Mouse (Mus musculus) embryonic fibroblast, embryonic 13.5 days (primary cell): ENCODE results near the gene Lcat. TPM values are rescaled to one million over a fixed set of nuclear protein-coding genes. Genes with fewer than 3 reads are reported as not detected.

ENCODE experiments used
- H3K27ac ChIP-seq: 2 replicates; pipeline ENCODE4 v1.5.1; 2012; ENCODE audit warnings: low read length, control low read depth, inconsistent platforms; ENCODE audit not compliant: insufficient read depth
- H3K4me1 ChIP-seq: 2 replicates; pipeline ENCODE4 v1.6.1; 2011; ENCODE audit warnings: low read length; ENCODE audit not compliant: control insufficient read depth, insufficient read depth
- H3K4me3 ChIP-seq: 2 replicates; pipeline ENCODE4 v1.5.1; 2011; ENCODE audit warnings: mild to moderate bottlenecking, control low read depth, low read length; ENCODE audit not compliant: insufficient read depth
- CTCF ChIP-seq: IDR thresholded peaks from 2 replicates; pipeline ENCODE4 v1.5.1; 2011; ENCODE audit warnings: mild to moderate bottlenecking, control low read depth, low read length, moderate library complexity, borderline replicate concordance; ENCODE audit not compliant: insufficient read depth
- POLR2A ChIP-seq: IDR thresholded peaks from 2 replicates; pipeline ENCODE4 v1.6.1; 2011; ENCODE audit warnings: low read depth, mild to moderate bottlenecking, control low read depth, low read length, moderate library complexity
- polyA plus RNA-seq: library from polyadenylated mRNA; stranded (reverse); fragments of >200 nt; gene quantifications from 2 replicates; pipeline ENCODE4 v1.2.4, GENCODE M21; 2011; ENCODE audit warnings: low read depth; ENCODE audit not compliant: missing spikeins, insufficient read length

Gene Lcat
- polyA plus RNA-seq, 1 experiment: 3.9 TPM

- Histone ChIP-seq H3K4me1 (0 out of 2 replicates have a peak, but pooled peaks cover 3% of the 10 kb centered on the region), H3K27ac (no peak overlapping the region), H3K4me3 (no peak overlapping the region)
- TF ChIP-seq POLR2A: no peak
- TF ChIP-seq CTCF: no peak
Measured at GRCm38 (mm10) chr8:105949350-105949749, 6.2 kb upstream of the Lcat start.

GRCm38 (mm10) chr8:105942542-105942941 lies 640 bp downstream of the Lcat start:
- Histone ChIP-seq H3K4me3 (no peak overlapping the region), H3K4me1 (no peaks in the 10 kb centered on the region), H3K27ac (no peak overlapping the region)
- TF ChIP-seq POLR2A (no peak), CTCF (no peak)

- H3K27ac ChIP-seq: no peak overlapping the region
- no peak for TF ChIP-seq POLR2A
- no peak for TF ChIP-seq CTCF
- H3K4me3 ChIP-seq: no peak overlapping the region
- H3K4me1 ChIP-seq: no peaks in the 10 kb centered on the region
Measured at GRCm38 (mm10) chr8:105942026-105942425, 1.2 kb downstream of the Lcat start.

GRCm38 (mm10) chr8:105938306-105938669 lies 4.9 kb downstream of the Lcat start, which contains the start of gene Psmb10:
Gene Psmb10, minus strand, starts transcription at chr8:105938444.
- peak within 1 kb of the TSS; percentile 64 for H3K4me3 ChIP-seq
- peak within 1 kb of the TSS; percentile 80 for H3K27ac ChIP-seq
- TF ChIP-seq POLR2A: no peak
- no peak for TF ChIP-seq CTCF

GRCm38 (mm10) chr8:105937496-105938305 lies 5.5 kb downstream of the Lcat start:
- Histone ChIP-seq H3K27ac (peak overlapping the region; percentile 80), H3K4me1 (no peaks in the 10 kb centered on the region), H3K4me3 (peak overlapping the region; percentile 64)
- TF ChIP-seq POLR2A (peak; percentile 53), CTCF (no peak)

More at GRCm38 (mm10) chr8:105938306-105938669, 4.9 kb downstream of the Lcat start, which contains the start of gene Psmb10:
- H3K4me1 ChIP-seq: no peaks in the 10 kb centered on the region

GRCm38 (mm10) chr8:105936866-105937475 lies 6.2 kb downstream of the Lcat start:
- peak overlapping the region; percentile 64 for H3K4me3 ChIP-seq
- H3K4me1 ChIP-seq: no peaks in the 10 kb centered on the region
- TF ChIP-seq POLR2A (peak; percentile 77), CTCF (no peak)
- peak overlapping the region; percentile 80 for H3K27ac ChIP-seq

GRCm38 (mm10) chr8:105935863-105936603 lies 7.1 kb downstream of the Lcat start:
- peak overlapping the region; percentile 43 for H3K4me3 ChIP-seq
- no peak overlapping the region for H3K27ac ChIP-seq
- TF ChIP-seq POLR2A (no peak), CTCF (no peak)
- no peaks in the 10 kb centered on the region for H3K4me1 ChIP-seq

GRCm38 (mm10) chr8:105935105-105935504 lies 8.1 kb downstream of the Lcat start:
- H3K4me1 ChIP-seq: no peaks in the 10 kb centered on the region
- TF ChIP-seq POLR2A: no peak
- TF ChIP-seq CTCF: no peak
- no peak overlapping the region for H3K27ac ChIP-seq
- H3K4me3 ChIP-seq: no peak overlapping the region

- Histone ChIP-seq H3K27ac (no peak within 1 kb of the TSS), H3K4me1 (no peaks in the 10 kb centered on the region), H3K4me3 (no peak within 1 kb of the TSS)
- TF ChIP-seq POLR2A (no peak), CTCF (no peak)
Measured at GRCm38 (mm10) chr8:105933762-105934161, 9.4 kb downstream of the Lcat start, which contains the start of gene Ctrl. Gene Ctrl, minus strand, starts transcription at chr8:105933862.

- H3K4me3 ChIP-seq: no peak overlapping the region
- TF ChIP-seq CTCF (no peak), POLR2A (no peak)
- no peaks in the 10 kb centered on the region for H3K4me1 ChIP-seq
- H3K27ac ChIP-seq: no peak overlapping the region
Measured at GRCm38 (mm10) chr8:105932525-105932924, 10.7 kb downstream of the Lcat start.
